Mouse (Mus musculus) heart, embryonic 10.5 days (tissue): Measurements from ENCODE around the gene Gm8897. TPM values are rescaled to one million over a fixed set of nuclear protein-coding genes. Genes with fewer than 3 reads are reported as not detected.
"Not testable (repeated sequence)": the region's sequence is repeated elsewhere in the genome, so short reads cannot be mapped to it uniquely, and the experiment has no call there.

Experiments
- DNase-seq: peaks from one replicate; pipeline ENCODE4 v3.0.0-alpha.2; 2017; ENCODE audit warnings: low spot score
- H3K27ac ChIP-seq: fragments of 300-500 bp; sonication (generic); 2 replicates; pipeline ENCODE4 v1.5.1; 2016; ENCODE audit warnings: mild to moderate bottlenecking
- H3K27me3 ChIP-seq: fragments of 300-500 bp; sonication (generic); 2 replicates; pipeline ENCODE4 v1.6.1; 2016; ENCODE audit warnings: mild to moderate bottlenecking; ENCODE audit not compliant: poor library complexity, insufficient read depth, severe bottlenecking
- H3K36me3 ChIP-seq: fragments of 300-500 bp; sonication (generic); 2 replicates; pipeline ENCODE4 v1.6.1; 2016; ENCODE audit warnings: mild to moderate bottlenecking, moderate library complexity
- H3K4me1 ChIP-seq: fragments of 300-500 bp; sonication (generic); 2 replicates; pipeline ENCODE4 v1.6.1; 2016; ENCODE audit warnings: mild to moderate bottlenecking
- H3K4me3 ChIP-seq: fragments of 300-500 bp; sonication (generic); 2 replicates; pipeline ENCODE4 v1.5.1; 2016; ENCODE audit warnings: mild to moderate bottlenecking, moderate library complexity
- H3K9me3 ChIP-seq: fragments of 300-500 bp; sonication (generic); 2 replicates; pipeline ENCODE4 v1.6.1; 2016; ENCODE audit warnings: mild to moderate bottlenecking, moderate library complexity
- WGBS: fragments of 180-500 bp; shearing (Covaris S2); methylation state at CpG from one replicate; pipeline ENCODE4 v1.1.7; 2016; 5-methylcytosine and 5-hydroxymethylcytosine counted together
- polyA plus RNA-seq: library from polyadenylated mRNA; unstranded; fragments of >200 nt; fragmentation: Nextera tagmentation; extraction: Ambion mirVana; gene quantifications from 2 replicates; pipeline ENCODE4 v1.2.1, GENCODE M21; 2016

Gene Gm8897
- not detected in 2 replicates for polyA plus RNA-seq

- not testable (repeated sequence) for H3K4me1 ChIP-seq, H3K27ac ChIP-seq, H3K27me3 ChIP-seq, H3K9me3 ChIP-seq, H3K36me3 ChIP-seq, H3K4me3 ChIP-seq, DNase-seq
- WGBS: 61% methylated on average over 2 of the region's 2 CpGs
These were observed at the start of gene Gm8897 for GRCm38 (mm10) chr5:11416118-11416517. Gene Gm8897, plus strand, starts transcription at chr5:11416418.

DNA sequence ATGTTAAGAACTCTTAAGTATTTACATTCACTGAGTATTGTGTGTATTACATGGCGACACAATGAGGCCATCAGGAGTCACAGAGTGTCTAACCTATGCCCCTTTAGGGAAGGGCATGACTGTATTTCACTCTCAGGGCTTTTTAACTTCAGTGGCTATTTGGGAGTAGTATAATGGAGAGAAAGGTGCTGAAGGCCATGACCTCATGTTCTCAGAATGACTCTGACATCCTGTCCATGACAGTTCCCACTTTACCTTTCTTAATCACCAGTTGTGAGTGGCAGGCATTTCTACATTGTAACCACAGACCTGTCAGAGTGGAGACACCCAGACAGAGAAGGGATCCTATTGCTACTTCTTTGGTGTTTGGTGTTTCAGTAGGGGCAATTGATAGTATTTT is 473 bp downstream of the Gm8897 start:
- H3K4me3 ChIP-seq, DNase-seq, H3K27me3 ChIP-seq, H3K36me3 ChIP-seq, H3K4me1 ChIP-seq, H3K9me3 ChIP-seq, H3K27ac ChIP-seq: not testable (repeated sequence)
- WGBS: 50% methylated on average over 1 of the region's 1 CpGs

Other genes starting within 250 kb of the Gm8897 start
- not detected in 2 replicates for gene Gm5861, start 233.3 kb upstream of the Gm8897 start, polyA plus RNA-seq
- gene Gm8890, start 160.4 kb upstream of the Gm8897 start, polyA plus RNA-seq: not detected in 2 replicates
- gene Speer1, start 74.9 kb upstream of the Gm8897 start, polyA plus RNA-seq: not detected in 2 replicates
- not detected in 2 replicates for gene Gm8906, start 86.3 kb downstream of the Gm8897 start, polyA plus RNA-seq
- not detected in 2 replicates for gene Gm6460, start 178.5 kb downstream of the Gm8897 start, polyA plus RNA-seq